Mouse (Mus musculus): ENCODE results near the gene Ep300. TPM values are rescaled to one million over a fixed set of nuclear protein-coding genes. Genes with fewer than 3 reads are reported as not detected.

Gene Ep300
- 19.2 TPM for polyA plus RNA-seq (2012; fragmentation: generic; extraction: Trizol)
- long read RNA-seq, experiment 1, partial matches to known transcripts, result 0 of 5 reads
- long read RNA-seq, experiment 1, other reads (novel, unspliced or antisense), result 5 of 5 reads
- long read RNA-seq, experiment 2, partial matches to known transcripts, result 0 of 1 reads
- long read RNA-seq, experiment 2, other reads (novel, unspliced or antisense), result 1 of 1 reads

- Histone ChIP-seq H3K79me3 (ENCODE audit: low read depth) (peaks cover 40% of the 10 kb centered on the region), H3ac (ENCODE audit: control insufficient read depth, insufficient read length, low read depth) (peak within 1 kb of the TSS; percentile 94), H3K4me3 (ENCODE audit: insufficient read depth, poor library complexity, severe bottlenecking) (peak within 1 kb of the TSS; percentile 98), H3K27me3 (ENCODE audit: control insufficient read depth, insufficient read depth, insufficient read length) (no peaks in the 10 kb centered on the region), H3K36me3 (ENCODE audit: control insufficient read depth, insufficient read depth) (peaks cover 15% of the 10 kb centered on the region), H3K79me2 (ENCODE audit: control insufficient read depth, insufficient read depth) (peaks cover 47% of the 10 kb centered on the region)
- TF ChIP-seq MYOD1 (IDR thresholded peaks at IDR 0.05; ENCODE audit: control insufficient read depth, insufficient read length, low read depth) (no peak), CEBPB (IDR thresholded peaks at IDR 0.05; ENCODE audit: low read depth) (no peak), MAX (IDR thresholded peaks at IDR 0.05) (no peak), CTCF (IDR thresholded peaks at IDR 0.05; ENCODE audit: control insufficient read depth, insufficient read depth, insufficient read length) (no peak), MYOG (IDR thresholded peaks at IDR 0.05; ENCODE audit: control insufficient read depth, extremely low read depth, insufficient read length) (no peak), USF1 (IDR thresholded peaks at IDR 0.05; ENCODE audit: low read depth) (no peak), FOSL1 (IDR thresholded peaks at IDR 0.05; ENCODE audit: insufficient read depth, low read length, poor library complexity, severe bottlenecking) (no peak)
Observed at GRCm38 (mm10) chr15:81584913-81585745, at the start of gene Ep300. Gene Ep300, plus strand, starts transcription at chr15:81585351.

DNA sequence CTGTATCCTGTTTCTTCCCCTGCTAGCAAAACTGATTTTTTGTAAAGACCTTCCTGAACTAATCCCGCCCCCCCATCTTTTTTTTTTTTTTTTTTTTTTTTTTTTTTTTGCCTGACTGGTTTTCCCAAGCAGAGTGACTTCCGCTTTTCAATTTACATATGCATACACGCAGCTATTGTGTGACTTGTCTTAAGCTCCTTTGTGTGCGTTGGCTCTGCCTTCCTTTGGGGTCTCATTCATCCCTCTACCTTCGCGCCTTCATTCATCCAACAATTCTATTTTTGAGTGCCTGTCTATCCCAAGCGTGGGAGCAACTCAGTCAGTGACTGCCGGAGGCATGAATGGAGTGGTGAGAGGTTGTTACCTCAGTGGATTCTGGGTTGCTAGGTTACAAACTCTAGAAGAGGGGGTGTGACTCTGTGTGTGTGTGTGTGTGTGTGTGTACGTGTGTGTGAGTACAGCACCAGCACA, 49.2 kb upstream of the Ep300 start:
- Histone ChIP-seq H3K27me3 (ENCODE audit: control insufficient read depth, insufficient read depth, insufficient read length) (peaks cover 20% of the 10 kb centered on the region), H3K79me2 (ENCODE audit: control insufficient read depth, insufficient read depth) (no peaks in the 10 kb centered on the region), H3K36me3 (ENCODE audit: control insufficient read depth, insufficient read depth) (no peaks in the 10 kb centered on the region), H3K4me3 (ENCODE audit: insufficient read depth, poor library complexity, severe bottlenecking) (no peak overlapping the region), H3ac (ENCODE audit: control insufficient read depth, insufficient read length, low read depth) (no peak overlapping the region), H3K79me3 (ENCODE audit: low read depth) (no peaks in the 10 kb centered on the region)
- TF ChIP-seq MYOG (IDR thresholded peaks at IDR 0.05; ENCODE audit: control insufficient read depth, extremely low read depth, insufficient read length), result no peak
- no peak for TF ChIP-seq CEBPB (IDR thresholded peaks at IDR 0.05; ENCODE audit: low read depth)
- no peak for TF ChIP-seq MAX (IDR thresholded peaks at IDR 0.05)
- no peak for TF ChIP-seq USF1 (IDR thresholded peaks at IDR 0.05; ENCODE audit: low read depth)
- no peak for TF ChIP-seq CTCF (IDR thresholded peaks at IDR 0.05; ENCODE audit: control insufficient read depth, insufficient read depth, insufficient read length)
- TF ChIP-seq FOSL1 (IDR thresholded peaks at IDR 0.05; ENCODE audit: insufficient read depth, low read length, poor library complexity, severe bottlenecking), result no peak
- no peak for TF ChIP-seq MYOD1 (IDR thresholded peaks at IDR 0.05; ENCODE audit: control insufficient read depth, insufficient read length, low read depth)

- no peak for TF ChIP-seq USF1 (IDR thresholded peaks at IDR 0.05; ENCODE audit: low read depth)
- TF ChIP-seq CTCF (IDR thresholded peaks at IDR 0.05; ENCODE audit: control insufficient read depth, insufficient read depth, insufficient read length), result no peak
- TF ChIP-seq FOSL1 (IDR thresholded peaks at IDR 0.05; ENCODE audit: insufficient read depth, low read length, poor library complexity, severe bottlenecking), result no peak
- no peak for TF ChIP-seq MAX (IDR thresholded peaks at IDR 0.05)
- TF ChIP-seq CEBPB (IDR thresholded peaks at IDR 0.05; ENCODE audit: low read depth), result no peak
- Histone ChIP-seq H3K4me3 (ENCODE audit: insufficient read depth, poor library complexity, severe bottlenecking) (no peak overlapping the region), H3K79me2 (ENCODE audit: control insufficient read depth, insufficient read depth) (no peaks in the 10 kb centered on the region), H3K36me3 (ENCODE audit: control insufficient read depth, insufficient read depth) (no peaks in the 10 kb centered on the region), H3K27me3 (ENCODE audit: control insufficient read depth, insufficient read depth, insufficient read length) (peaks cover 29% of the 10 kb centered on the region), H3ac (ENCODE audit: control insufficient read depth, insufficient read length, low read depth) (no peak overlapping the region), H3K79me3 (ENCODE audit: low read depth) (no peaks in the 10 kb centered on the region)
Observed at GRCm38 (mm10) chr15:81538149-81538548, 47.0 kb upstream of the Ep300 start.

DNA sequence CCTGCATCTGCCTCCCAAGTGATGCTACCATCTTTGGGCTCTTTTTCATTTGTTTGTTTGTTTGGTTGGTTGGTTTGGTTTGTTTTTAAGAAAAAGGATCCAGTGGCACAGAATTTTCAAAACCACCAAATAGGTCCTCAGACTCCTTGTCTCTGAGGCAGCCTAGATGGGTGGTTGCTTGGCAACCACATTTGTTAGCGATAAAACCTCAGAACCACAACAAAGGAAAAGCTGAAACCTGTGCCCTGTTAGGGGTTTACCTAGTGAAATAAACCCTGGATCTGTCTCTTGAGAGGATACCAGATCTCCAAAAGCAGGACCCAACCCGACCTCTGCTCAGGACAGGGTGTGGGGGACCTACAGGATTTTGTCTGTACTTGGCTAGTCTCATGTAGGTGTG, 45.6 kb upstream of the Ep300 start:
- H3K4me3 ChIP-seq (ENCODE audit: insufficient read depth, poor library complexity, severe bottlenecking), result no peak overlapping the region
- no peaks in the 10 kb centered on the region for H3K36me3 ChIP-seq (ENCODE audit: control insufficient read depth, insufficient read depth)
- no peak for TF ChIP-seq MYOG (IDR thresholded peaks at IDR 0.05; ENCODE audit: control insufficient read depth, extremely low read depth, insufficient read length)
- TF ChIP-seq MYOD1 (IDR thresholded peaks at IDR 0.05; ENCODE audit: control insufficient read depth, insufficient read length, low read depth), result no peak
- TF ChIP-seq FOSL1 (IDR thresholded peaks at IDR 0.05; ENCODE audit: insufficient read depth, low read length, poor library complexity, severe bottlenecking), result no peak
- no peak for TF ChIP-seq MAX (IDR thresholded peaks at IDR 0.05)
- TF ChIP-seq USF1 (IDR thresholded peaks at IDR 0.05; ENCODE audit: low read depth), result no peak
- TF ChIP-seq CTCF (IDR thresholded peaks at IDR 0.05; ENCODE audit: control insufficient read depth, insufficient read depth, insufficient read length), result no peak
- no peak for TF ChIP-seq CEBPB (IDR thresholded peaks at IDR 0.05; ENCODE audit: low read depth)
- H3K79me2 ChIP-seq (ENCODE audit: control insufficient read depth, insufficient read depth), result no peaks in the 10 kb centered on the region
- H3K27me3 ChIP-seq (ENCODE audit: control insufficient read depth, insufficient read depth, insufficient read length), result peaks cover 25% of the 10 kb centered on the region
- H3K79me3 ChIP-seq (ENCODE audit: low read depth), result no peaks in the 10 kb centered on the region
- no peak overlapping the region for H3ac ChIP-seq (ENCODE audit: control insufficient read depth, insufficient read length, low read depth)

DNA sequence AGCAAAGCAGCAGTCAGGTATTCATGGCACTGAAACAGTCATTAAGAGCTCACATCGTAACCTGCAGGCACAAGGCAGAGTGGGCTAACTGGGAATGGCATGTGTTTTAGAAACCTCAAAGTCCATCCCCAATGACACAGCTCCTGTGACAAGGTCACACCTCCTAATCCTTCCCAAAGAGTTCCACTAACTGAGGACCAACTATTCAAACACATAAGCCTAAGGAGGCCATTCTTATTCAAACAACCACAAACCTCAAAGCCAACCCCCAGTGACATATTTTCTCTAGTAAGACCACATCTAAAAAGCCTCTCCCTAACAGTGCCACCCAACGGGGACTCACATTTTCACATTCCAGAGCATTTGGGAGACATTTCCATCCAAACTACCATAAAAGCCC, 40.2 kb upstream of the Ep300 start:
- Histone ChIP-seq H3ac (ENCODE audit: control insufficient read depth, insufficient read length, low read depth) (no peak overlapping the region), H3K79me3 (ENCODE audit: low read depth) (no peaks in the 10 kb centered on the region), H3K79me2 (ENCODE audit: control insufficient read depth, insufficient read depth) (no peaks in the 10 kb centered on the region), H3K4me3 (ENCODE audit: insufficient read depth, poor library complexity, severe bottlenecking) (no peak overlapping the region), H3K27me3 (ENCODE audit: control insufficient read depth, insufficient read depth, insufficient read length) (peaks cover 17% of the 10 kb centered on the region), H3K36me3 (ENCODE audit: control insufficient read depth, insufficient read depth) (no peaks in the 10 kb centered on the region)
- TF ChIP-seq USF1 (IDR thresholded peaks at IDR 0.05; ENCODE audit: low read depth), result no peak
- no peak for TF ChIP-seq FOSL1 (IDR thresholded peaks at IDR 0.05; ENCODE audit: insufficient read depth, low read length, poor library complexity, severe bottlenecking)
- no peak for TF ChIP-seq CEBPB (IDR thresholded peaks at IDR 0.05; ENCODE audit: low read depth)
- no peak for TF ChIP-seq CTCF (IDR thresholded peaks at IDR 0.05; ENCODE audit: control insufficient read depth, insufficient read depth, insufficient read length)
- TF ChIP-seq MAX (IDR thresholded peaks at IDR 0.05), result no peak
- TF ChIP-seq MYOD1 (IDR thresholded peaks at IDR 0.05; ENCODE audit: control insufficient read depth, insufficient read length, low read depth), result no peak
- TF ChIP-seq MYOG (IDR thresholded peaks at IDR 0.05; ENCODE audit: control insufficient read depth, extremely low read depth, insufficient read length), result no peak
